Mouse (Mus musculus) heart, adult 18-20 months (tissue): Measurements from ENCODE around the gene Sypl2. TPM values are rescaled to one million over a fixed set of nuclear protein-coding genes. Genes with fewer than 3 reads are reported as not detected.

Source experiments
- DNase-seq, 2 experiments: peaks; one replicate each; pipeline ENCODE4 v3.0.0; 2021 to 2022; ENCODE audit warnings: mixed read lengths in 1 of 2
- total RNA-seq, 2 experiments: library from RNA; stranded (reverse); gene quantifications; 2 replicates each; pipeline ENCODE4 v1.2.3; 2021

The Sypl2 gene
- total RNA-seq, 2 experiments from 2014 or later, result 2.1 to 2.5 TPM

DNA sequence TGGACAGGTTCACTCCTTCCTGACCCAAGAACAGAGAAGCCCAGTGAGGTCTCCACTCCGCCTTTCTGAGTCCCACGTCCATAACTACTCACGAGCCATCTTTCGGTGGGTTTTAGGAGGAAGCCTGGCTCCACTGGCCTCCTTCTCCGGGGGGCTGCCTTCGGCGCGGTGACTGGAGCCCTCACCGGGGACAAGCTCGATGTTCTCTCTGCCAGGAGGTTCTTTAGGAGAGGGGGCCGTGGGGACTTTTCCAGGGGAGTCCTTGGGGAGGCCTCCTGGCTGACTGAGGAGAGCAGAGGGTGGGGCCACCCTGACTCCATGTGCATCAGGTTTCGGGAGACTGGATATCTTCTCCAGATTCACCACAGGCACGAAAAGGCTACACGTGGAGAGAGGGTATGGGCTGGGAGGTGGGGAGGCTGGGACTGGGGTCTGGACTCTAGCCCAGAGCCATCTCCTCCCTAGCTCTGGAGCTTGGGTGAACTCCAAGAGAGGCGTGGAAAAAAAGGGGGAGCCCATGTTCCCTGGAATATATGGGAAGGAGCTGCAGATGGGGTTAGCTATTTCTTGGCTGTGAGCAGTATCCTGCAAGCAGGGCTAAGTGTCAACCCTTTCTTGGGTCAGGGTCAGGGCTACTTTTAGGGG, 19.6 kb downstream of the Sypl2 start:
- peak in 1 of 2 experiments; percentile 3 for DNase-seq

DNA sequence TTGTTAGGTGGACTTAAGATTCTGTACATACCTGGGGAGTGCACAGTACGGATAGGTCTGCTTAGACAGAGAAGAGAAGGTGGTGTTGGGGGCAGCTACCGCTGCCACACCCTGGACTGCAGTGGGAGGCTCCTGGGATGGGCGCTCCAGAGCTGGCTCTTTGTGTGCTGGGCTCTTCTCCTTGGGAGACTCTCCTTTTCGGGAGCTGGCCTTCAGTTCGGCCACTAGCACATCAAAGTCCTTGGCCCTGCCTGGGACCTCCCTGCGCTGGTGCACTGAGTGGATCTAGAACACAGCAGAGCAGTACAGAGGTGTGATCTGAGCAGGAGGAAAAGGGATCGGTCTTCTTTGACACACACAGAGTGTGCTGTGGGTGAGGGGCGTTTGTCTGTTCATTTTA, 20.8 kb downstream of the Sypl2 start:
- no peak for DNase-seq

DNA sequence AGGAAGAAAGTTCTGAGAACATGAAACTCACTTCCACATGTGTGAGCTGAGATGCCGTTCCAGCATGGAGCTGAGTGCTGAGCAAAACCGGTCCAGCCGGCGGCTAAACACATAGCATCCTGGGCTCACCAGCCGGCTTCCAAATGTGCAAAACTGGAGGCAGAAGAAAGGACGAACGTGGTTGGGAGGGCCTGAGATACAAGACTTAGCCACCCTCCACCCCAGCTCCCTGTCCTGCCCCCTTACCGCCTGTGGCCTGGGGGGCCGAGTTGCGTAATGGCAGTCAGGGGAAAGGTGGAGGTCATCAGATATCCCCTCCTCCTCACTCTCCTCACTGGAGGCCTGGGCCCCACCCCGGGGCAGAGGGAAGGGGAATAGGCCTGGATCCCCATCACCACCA, 22.0 kb downstream of the Sypl2 start:
- no peak for DNase-seq

DNA sequence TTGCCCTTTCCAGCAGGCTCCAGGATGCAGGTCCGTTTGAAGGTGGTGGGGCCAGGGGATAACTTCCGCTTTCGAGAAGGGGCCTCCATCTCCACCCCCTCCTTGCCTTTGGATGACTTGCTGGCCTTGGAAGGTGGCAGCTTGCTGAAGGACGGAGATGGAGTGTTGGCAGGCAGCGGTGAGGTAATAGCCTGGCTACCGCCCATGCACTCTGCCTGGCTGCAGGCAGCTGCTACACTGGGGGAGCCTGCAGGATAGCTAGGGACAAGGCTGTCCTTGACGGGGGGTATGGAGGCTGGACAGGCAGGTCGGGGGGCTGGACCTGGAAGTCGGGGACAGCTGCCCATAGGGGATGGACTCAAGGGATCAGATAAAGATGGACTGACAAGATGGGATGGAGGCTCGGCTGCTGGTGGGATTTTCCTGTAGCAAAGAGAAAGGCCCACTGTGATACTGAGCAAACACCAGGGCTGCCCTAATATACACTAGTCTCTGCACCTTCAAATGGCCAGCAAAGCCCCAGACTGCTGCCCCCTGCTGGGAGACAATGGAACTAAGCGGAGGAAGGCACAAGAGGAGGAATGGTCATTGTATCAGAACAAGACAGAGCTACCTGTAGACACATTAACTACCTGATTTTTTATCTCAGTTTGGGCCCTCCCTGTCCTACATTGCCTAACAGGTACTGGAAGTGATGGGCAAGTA, 22.7 kb downstream of the Sypl2 start:
- peak; percentile 79 to 94 for DNase-seq

DNA sequence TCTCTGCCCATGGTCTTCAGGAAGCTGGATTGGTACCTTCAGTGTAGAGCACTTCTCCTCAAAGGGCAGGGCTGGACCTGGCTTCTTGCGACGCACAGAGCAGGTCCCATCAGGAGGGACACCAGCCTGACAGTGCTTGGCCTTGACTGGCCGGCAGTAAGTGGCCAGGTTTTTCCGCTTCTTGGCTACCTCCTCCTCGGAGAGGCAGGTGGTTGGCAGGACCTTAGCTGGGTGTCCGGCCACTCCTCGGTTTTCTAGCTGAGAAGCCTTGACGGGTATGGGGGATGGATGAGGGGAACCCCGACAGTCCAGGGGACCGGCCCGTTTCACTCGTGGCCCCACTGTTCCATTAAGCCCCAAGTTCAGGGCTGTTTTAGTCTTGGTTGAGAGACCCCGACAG, 23.2 kb downstream of the Sypl2 start:
- peak in 1 of 2 experiments; percentile 3 for DNase-seq

DNA sequence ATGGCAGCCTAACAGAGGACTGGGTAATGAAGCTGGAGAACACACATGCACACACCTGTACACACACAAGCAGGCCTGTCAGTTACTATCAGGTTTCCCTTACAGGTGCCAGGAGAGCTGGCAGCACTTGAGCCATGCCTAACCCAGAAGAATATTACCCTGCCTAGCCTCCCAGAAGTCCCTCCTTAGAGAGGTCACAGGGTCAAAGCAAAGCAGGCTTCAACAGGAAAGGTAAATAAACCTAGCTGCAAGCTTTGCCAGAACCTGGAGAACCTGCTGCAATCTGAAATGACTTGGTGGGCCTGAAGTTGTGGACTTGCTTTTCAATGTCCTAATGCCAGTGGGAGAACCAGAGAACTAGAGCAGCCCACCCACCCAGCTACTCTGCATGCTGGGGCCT, 23.9 kb downstream of the Sypl2 start:
- DNase-seq, result peak in 1 of 2 experiments; percentile 2

DNA sequence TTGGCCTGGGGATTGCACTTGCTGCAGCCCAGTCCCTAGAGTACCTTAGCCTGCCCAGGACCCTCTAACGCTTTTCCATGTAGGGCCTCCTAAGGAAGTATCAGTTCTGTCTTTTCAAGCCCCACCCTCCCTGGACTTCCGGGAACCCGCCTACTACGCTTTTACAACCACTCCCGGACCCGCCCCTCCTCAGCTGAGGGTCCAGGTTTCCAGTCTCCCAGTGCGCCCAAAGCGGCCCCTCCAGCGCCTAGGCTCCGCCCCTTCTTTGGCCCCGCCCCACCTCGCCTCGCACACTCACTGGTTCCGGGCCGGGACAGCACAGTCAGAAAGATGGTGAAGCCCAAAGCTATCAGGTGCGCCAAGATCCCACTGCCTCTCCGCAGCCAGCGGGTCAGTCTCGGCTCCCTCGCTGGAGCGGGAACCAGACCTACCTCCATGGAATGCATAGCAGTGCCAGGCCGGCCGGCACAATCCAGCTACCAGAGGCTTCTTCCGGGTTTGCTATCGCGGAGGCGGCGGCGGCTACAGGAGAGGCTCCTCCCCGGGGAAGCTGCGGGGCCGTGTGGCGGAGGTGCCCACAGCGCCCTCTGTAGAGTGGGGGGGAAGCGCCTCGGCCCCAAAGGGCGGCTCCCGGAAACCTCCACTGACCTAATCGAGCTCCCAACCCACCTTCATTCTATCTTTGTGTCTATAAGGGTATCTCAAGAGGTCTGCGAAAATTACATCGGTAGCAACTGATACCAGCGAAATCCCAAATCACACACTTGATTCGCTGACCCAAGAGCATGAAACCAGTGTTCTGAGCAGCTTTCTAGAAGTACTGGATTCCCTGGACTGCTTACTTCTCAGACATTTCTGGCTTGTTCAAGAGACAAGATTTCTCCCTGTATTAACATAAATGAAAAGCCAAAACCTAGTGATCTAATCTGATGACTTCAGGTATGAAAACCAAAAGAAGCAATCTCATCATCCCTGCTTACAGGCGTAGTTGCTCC, 25.8 kb downstream of the Sypl2 start, which contains the start of gene Cyb561d1:
Gene Cyb561d1 (minus strand): TSS at position 884 of the 995 bp plus-strand sequence.
- DNase-seq, result peak; percentile 97

DNA sequence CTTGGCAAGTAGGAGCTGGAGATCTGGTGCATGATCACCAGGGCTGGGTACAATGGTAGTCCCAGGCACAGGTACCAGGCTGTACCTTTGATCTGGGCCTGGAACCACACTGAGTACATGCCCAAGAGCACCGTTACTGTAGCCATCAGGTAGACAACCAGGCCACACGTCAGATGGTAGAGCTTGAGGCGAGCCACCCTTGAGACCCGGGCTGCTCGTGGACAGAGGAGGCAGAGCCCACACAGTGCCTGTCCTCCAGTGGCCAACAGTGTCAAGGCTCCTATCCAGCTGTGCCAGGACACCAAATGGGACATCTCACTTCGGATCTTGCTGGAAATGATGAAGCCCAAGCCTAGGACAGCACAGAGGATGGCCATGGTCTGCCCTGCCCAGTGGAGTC, 27.2 kb downstream of the Sypl2 start:
- no peak for DNase-seq

DNA sequence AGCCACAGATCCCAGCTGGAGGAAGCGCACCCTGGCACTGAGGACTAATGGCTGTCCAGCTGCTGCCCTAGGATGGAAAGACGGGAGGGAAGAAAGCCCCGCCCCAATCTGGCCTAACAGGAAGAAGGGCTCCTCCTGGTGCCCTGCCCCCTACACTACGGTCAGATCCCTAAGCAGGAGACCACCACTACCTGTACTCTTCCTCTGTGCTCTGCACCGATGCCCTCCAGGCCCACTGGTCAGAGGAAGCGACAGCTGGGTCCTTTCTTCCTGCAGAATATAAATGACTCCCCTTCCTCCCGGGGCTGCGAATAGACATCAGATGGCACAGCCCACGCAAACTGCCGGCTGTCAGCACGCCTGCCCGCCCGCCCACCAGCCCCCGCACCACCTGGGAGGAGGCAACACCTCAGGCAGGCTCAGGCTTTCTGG, 29.4 kb downstream of the Sypl2 start:
- peak; percentile 38 to 41 for DNase-seq

DNA sequence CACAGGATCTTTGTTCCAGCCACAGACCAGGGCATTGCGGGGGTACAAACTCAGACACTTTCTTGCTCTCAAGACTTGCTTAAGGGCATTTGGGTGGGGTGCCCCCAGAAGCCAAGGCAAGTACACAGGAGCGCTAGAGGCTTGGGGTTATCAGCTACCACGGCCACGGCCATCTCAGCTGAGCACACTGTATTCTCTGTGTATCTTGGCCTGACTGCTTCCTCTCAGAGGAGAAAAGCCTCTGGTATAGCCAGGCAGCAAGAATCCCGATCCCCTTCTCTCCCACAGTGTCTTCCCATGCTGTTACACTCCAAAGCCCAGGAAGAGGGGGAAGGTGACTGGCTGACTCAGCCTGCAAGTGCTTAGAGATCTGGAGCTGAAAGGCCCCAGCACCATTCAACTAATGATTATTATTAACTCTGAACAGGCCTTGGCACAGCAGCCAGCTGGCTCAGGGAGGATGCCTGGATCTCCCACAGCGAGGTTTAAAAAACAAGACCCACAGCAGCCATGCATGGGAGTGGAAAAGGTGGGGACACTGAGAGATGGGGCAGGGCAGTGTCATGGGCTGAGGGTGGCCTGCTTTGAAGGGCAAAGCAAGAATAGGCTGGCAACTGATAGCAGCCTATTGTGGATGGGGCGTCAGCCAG, 30.4 kb downstream of the Sypl2 start:
- DNase-seq, result peak in 1 of 2 experiments; percentile 18

DNA sequence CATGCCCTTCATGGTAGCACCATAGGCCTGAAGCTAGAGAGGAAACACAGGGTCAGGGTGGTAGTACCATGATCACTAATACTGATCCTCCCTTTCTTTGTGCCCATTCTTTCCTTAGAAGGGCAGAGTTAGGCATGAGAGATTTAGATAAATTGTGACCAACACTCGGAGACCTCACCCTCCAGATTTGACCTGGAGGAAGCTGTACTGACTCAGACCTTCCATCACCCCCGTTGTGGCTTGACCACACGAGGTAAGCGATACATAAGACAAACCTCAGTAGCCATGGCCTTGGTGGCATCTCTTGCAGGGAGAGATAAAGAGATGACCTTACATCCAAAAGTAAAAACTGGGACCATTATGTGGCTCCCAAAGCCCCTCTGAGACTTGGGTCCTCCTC, 31.2 kb downstream of the Sypl2 start:
- no peak for DNase-seq

DNA sequence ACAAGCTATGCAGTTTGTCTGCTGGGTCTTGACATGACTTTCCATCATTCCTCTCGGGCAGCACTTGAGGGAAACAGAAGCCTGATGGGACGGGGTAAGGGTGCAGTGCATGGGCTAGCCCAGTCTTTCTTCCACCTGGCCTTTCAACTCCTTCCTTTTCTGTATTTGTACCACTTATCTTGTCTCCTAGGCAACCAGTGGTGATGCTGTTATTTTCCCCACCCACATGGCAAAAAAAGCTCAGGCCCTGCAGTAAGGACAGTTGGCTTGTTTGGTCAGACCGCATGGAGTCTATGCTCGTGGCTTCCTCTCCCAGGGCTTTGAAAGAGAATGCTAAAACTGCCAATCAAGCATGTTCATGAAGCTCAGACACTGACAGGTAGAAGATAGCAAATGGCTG, 32.8 kb downstream of the Sypl2 start:
- peak in 1 of 2 experiments; percentile 14 for DNase-seq

DNA sequence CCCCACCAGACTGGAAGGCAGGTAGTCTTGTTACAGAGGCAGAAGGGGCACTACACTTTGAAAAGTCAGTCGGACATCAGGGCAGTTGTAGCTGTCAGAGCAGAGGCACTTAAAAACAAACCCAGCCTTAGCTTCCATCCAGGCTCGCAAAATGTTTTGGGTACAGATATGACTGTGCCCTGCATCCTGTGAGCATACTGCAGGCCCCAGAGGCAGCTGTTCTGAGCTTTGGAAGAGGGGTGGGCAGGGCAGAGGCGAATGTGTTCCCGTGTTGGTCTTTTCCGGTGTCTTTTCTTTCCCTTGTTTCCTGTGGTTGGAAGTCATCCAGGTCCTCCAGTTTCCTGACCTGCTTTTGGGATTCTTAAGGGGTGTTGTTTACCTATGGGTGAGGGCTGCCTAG, 36.6 kb downstream of the Sypl2 start:
- peak in 1 of 2 experiments; percentile 12 for DNase-seq

DNA sequence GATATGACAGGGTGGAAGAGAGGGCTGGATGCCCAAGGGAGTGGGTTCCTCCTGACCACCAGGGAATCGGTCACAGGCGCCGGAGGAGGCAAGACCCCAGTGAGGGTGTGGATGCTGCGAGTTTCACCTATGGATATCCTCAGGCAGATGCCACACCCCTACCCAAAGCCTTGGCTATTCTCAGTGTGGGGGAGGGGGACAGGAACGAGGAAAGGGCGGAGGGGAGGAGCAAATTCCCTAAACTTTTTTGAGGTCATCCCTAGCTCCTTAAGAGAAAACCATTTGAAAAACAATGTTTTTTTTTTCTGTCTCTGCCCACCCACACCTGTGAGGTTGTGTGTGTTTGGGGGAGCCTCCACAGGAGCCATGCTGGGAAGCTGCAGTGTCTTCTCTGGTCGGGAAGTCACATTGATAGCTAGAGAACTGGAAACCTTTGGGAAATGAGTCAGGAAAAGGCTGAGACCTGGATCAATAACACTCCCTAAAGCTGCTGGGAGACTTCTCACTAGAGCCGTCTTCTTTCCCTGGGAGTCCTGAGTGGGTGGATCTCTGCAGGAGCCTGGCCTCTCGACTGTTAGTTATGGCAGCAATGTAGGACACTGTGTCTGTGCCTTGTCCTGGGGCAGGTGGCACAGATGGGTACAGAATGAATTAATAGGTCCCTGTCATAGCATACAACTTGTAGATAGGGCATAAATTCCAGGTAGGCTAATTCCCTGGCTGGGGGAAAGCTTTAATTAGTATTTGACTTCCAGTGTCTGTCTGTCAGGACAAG, 37.5 kb downstream of the Sypl2 start:
- DNase-seq, result no peak

DNA sequence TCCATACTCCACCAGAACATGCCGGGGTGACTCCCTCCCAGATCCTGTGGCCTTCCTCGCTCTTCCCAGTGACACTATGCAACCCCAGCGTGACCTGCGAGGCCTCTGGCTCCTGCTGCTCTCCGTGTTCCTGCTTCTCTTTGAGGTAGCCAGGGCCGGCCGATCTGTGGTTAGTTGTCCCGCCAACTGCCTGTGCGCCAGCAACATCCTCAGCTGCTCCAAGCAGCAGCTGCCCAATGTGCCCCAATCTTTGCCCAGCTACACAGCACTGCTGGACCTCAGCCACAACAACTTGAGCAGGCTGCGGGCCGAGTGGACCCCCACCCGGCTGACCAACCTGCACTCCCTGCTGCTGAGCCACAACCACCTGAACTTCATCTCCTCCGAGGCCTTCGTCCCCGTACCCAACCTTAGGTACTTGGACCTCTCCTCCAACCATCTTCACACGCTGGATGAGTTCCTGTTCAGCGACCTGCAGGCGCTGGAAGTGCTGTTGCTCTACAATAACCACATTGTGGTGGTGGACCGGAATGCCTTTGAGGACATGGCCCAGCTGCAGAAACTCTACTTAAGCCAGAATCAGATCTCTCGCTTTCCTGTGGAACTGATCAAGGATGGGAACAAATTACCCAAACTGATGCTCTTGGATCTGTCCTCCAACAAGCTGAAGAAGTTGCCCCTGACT, 39.2 kb downstream of the Sypl2 start:
- DNase-seq, result peak in 1 of 2 experiments; percentile 5

DNA sequence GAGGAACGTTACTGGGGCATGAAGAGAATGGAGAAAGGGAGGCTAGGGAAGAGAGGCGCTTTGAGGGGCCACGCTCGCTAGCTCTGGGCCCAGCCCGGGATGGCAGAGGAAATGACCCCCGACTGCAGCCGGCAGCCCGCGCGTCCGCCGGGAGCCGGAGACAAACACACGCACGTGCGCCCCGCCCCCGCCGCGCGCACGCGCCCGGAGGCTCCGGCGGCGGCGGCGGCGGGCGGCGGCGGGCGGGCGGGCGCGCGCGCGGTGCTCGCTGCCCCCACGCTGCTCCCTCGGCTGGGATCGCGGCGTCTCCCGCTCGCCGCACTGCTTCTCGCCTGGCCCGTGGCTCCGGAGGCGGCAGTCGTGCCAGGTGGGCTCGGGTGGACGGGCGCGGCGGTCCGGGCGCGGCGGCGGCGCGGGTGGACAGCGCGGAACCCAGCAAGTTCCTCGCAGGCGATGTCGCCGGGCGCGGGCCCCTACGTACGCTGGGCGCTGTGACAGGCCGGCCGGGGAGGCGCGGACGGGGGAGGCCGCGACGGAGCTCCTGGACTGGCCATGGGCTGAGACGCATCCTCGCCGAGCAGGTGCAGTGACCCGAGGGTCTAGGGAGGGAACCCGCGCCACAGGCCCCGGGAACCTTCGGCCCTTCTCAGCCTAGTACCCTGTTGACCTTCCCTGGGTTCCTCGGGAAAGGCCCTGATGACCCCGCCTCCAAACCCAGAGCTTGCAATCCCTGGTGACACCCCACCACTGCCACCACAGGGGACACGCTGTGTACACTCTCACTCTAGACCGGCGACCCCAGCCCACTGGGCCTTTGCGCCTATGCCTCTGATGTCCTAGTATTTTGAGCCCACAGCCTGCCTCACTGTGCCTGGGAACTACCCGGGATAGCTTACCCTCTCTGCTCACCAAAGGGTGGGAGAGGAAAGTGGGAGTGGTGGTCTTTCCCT, 40.1 kb downstream of the Sypl2 start, which contains the start of gene Amigo1:
Gene Amigo1 (plus strand): TSS at position 238 of the 950 bp plus-strand sequence.
- DNase-seq, result peak; percentile 67 to 70

DNA sequence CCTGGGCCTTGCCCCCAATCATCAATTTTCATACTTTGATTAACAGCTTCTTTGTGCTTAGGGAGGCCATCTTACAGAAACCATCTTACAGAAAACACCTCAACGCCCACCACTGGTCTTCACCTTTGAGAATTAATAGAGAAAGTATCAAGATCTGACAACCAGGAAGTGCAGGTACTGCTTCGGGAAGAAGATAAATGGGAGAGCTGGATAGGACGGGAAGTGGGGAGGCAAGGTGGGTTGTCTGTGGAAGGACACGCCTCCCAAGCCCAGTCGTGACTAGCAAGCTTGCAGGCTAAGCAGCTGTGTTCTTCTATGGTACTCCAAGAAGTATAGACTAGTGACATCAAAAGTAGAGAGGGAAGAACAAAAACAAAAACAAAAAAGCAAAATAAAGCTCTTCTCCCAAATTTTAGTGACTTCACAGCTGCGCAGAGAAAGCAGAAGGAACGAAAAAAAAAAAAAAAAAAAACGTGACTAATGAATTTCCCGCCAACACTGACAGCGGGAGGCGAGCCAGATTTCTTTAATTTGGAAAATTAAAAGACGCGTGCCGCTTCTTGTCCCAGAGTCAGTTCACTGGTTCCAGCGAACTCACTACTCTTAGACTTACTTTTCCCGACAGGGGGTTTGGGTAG, 40.9 kb downstream of the Sypl2 start:
- DNase-seq, result peak in 1 of 2 experiments; percentile 13

DNA sequence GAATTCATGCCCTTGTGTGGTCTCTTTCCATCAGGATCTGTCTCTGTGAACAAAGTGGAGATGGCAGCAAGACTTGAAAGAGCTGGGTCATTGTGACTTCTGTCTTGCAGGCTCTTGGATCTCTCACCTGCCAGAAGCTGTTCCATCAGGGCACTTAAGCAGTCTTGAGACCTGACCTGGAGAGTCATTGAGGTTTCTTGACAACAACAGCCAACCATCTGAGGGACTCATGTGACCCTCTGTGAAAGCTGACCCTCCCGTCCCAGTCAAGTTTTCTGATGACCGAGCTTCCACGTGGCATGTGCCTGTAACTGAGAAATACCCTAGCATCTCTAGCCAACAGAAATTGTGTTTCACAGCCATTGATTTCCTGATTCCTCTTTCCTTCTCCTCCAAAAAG, 41.7 kb downstream of the Sypl2 start:
- no peak for DNase-seq

DNA sequence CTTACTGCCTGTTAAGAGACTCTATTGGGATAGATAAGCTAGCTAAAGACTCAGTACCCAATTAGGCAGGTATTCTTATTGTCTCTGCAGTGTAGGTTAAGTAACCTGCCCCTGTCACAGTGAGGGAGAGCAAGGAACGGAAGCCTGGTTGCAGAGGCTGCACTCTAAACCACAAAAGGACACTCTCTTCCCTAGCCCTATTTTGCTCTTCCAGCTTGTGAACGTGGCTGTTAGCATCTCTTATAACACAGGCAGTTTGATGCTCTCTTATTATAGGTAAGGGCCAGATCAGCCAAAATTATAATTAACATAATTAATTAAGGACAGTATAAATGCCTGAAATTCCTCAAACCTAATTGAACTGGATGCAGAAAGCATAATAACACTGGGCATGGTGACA, 45.9 kb downstream of the Sypl2 start:
- DNase-seq, result no peak
